ENCODE assay signal across 23 mouse cellular contexts in the genomic region with DNA sequence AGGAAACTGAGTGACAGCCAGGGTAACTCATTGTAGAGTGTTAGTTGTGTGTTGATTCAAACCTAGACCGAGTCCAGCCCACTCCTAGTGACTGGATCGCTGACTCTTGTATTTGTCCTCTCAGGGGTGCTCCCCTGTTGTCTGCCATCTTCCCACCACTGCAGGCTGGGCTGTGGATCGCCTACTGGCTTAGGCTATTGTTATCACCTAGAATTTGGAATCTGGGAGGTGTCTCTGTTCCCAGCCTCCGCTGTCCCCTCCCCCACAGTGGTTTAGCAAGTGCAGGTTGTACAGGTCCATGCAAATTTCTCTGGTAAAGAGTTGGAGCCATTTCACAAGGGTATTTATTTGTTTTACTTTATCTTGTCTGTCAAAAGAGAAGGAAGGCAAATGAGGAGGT. TPM values are rescaled to one million over a fixed set of nuclear protein-coding genes. Genes with fewer than 3 reads are reported as not detected.
"Had no signal": no experiment of that assay in that cellular context is flagged by ENCODE, and none has a peak within 500 bp of the region (broad histone marks: within the 10 kb centered on the region; RNA-seq: fewer than 3 reads in every experiment).

No protein-coding gene starts in this region.

- H3K27ac ChIP-seq: heart, adult 2 months; heart, embryonic 13.5 days; heart, embryonic 15.5 days; hindbrain, embryonic 10.5 days; hindbrain, embryonic 12.5 days; hindbrain, embryonic 14.5 days; intestine, embryonic 15.5 days; limb, embryonic 13.5 days; limb, embryonic 15.5 days; liver, embryonic 13.5 days had no signal

- H3K4me1 ChIP-seq: heart, embryonic 13.5 days; heart, embryonic 15.5 days; hindbrain, embryonic 10.5 days; hindbrain, embryonic 12.5 days; intestine, embryonic 15.5 days; limb, embryonic 13.5 days; limb, embryonic 15.5 days; liver, embryonic 13.5 days had no signal

- DNase-seq: gastrocnemius, postnatal 10 days; gastrocnemius, postnatal 25 days; heart, adult 2 months; heart, postnatal 14 days; heart, postnatal 4 days; kidney, adult 18-20 months; kidney, adult 8-10 months; kidney, postnatal 10 days; kidney, postnatal 25 days; layer of hippocampus, adult 9-11 months; layer of hippocampus, postnatal 36 days; left cerebral cortex, postnatal 4 days; liver, embryonic 13.5 days had no signal

- H3K9me3 ChIP-seq: heart, embryonic 13.5 days; heart, embryonic 15.5 days; hindbrain, embryonic 10.5 days; hindbrain, embryonic 12.5 days; intestine, embryonic 15.5 days; limb, embryonic 13.5 days; limb, embryonic 15.5 days; liver, embryonic 13.5 days had no signal

- H3K4me3 ChIP-seq: heart, adult 2 months; heart, embryonic 13.5 days; heart, embryonic 15.5 days; hindbrain, embryonic 10.5 days; hindbrain, embryonic 12.5 days; intestine, embryonic 15.5 days; limb, embryonic 13.5 days; limb, embryonic 15.5 days; liver, embryonic 13.5 days had no signal

- H3K27me3 ChIP-seq: heart, embryonic 13.5 days; heart, embryonic 15.5 days; hindbrain, embryonic 12.5 days; intestine, embryonic 15.5 days; limb, embryonic 13.5 days; limb, embryonic 15.5 days; liver, embryonic 13.5 days had no signal

- H3K36me3 ChIP-seq: heart, embryonic 13.5 days; heart, embryonic 15.5 days; hindbrain, embryonic 10.5 days; hindbrain, embryonic 12.5 days; intestine, embryonic 15.5 days; limb, embryonic 13.5 days; limb, embryonic 15.5 days; liver, embryonic 13.5 days had no signal

- H3K9ac ChIP-seq: heart, embryonic 13.5 days; heart, embryonic 15.5 days; hindbrain, embryonic 12.5 days; hindbrain, embryonic 14.5 days; intestine, embryonic 15.5 days; limb, embryonic 13.5 days; limb, embryonic 15.5 days; liver, embryonic 13.5 days had no signal

RNA-seq across cellular contexts. Expression of a gene that starts 40.7 kb away (rescaled TPM):
- total RNA-seq: gastrocnemius, postnatal 25 days; granulocyte monocyte progenitor cell, adult 5-6 weeks; heart, adult 2 months; heart, postnatal 4 days had no signal
- polyA plus RNA-seq: heart, embryonic 13.5 days; large intestine, adult 2 months had no signal
